Mouse (Mus musculus) liver, embryonic 12.5 days (tissue): ENCODE results near the gene Hivep3. TPM values are rescaled to one million over a fixed set of nuclear protein-coding genes. Genes with fewer than 3 reads are reported as not detected.

Source experiments
- ATAC-seq: fragments of 200-750 bp; cut with Nextera tagmentation; 2 replicates; pipeline ENCODE4 v1.8.0; 2017; ENCODE audit warnings: moderate number of reproducible peaks, mild to moderate bottlenecking, moderate library complexity
- H3K27ac ChIP-seq: fragments of 300-500 bp; sonication (generic); 2 replicates; pipeline ENCODE4 v1.5.1; 2016; ENCODE audit warnings: mild to moderate bottlenecking
- H3K27me3 ChIP-seq: fragments of 300-500 bp; sonication (generic); replicated peaks from 2 replicates; pipeline ENCODE4 v1.6.1; 2016; ENCODE audit warnings: mild to moderate bottlenecking, moderate library complexity
- H3K36me3 ChIP-seq: fragments of 300-500 bp; sonication (generic); 2 replicates; pipeline ENCODE4 v1.6.1; 2016; ENCODE audit warnings: mild to moderate bottlenecking, moderate library complexity
- H3K4me1 ChIP-seq: fragments of 300-500 bp; sonication (generic); 2 replicates; pipeline ENCODE4 v1.6.1; 2016
- H3K4me2 ChIP-seq: fragments of 300-500 bp; sonication (generic); 2 replicates; pipeline ENCODE4 v1.6.1; 2016; ENCODE audit warnings: mild to moderate bottlenecking, moderate library complexity
- H3K4me3 ChIP-seq: fragments of 300-500 bp; sonication (generic); 2 replicates; pipeline ENCODE4 v1.5.1; 2016; ENCODE audit warnings: mild to moderate bottlenecking, moderate library complexity
- H3K9ac ChIP-seq: fragments of 300-500 bp; sonication (generic); 2 replicates; pipeline ENCODE4 v1.6.1; 2016; ENCODE audit warnings: mild to moderate bottlenecking, moderate library complexity
- H3K9me3 ChIP-seq: fragments of 300-500 bp; sonication (generic); replicated peaks from 2 replicates; pipeline ENCODE4 v1.6.1; 2016; ENCODE audit warnings: mild to moderate bottlenecking, moderate library complexity
- WGBS: fragments of 180-500 bp; shearing (Covaris S2); methylation state at CpG from one replicate; pipeline ENCODE4 v1.1.7; 2016; ENCODE audit not compliant: insufficient replicate concordance; 5-methylcytosine and 5-hydroxymethylcytosine counted together
- polyA plus RNA-seq: library from polyadenylated mRNA; unstranded; fragments of >200 nt; fragmentation: Nextera tagmentation; extraction: Ambion mirVana; gene quantifications from 2 replicates; pipeline ENCODE4 v1.2.1, GENCODE M21; 2016

Gene Hivep3
- polyA plus RNA-seq, 1 experiment from 2014 or later: 2.9 TPM

- WGBS: 39% methylated on average over 20 of the region's 20 CpGs
- ATAC-seq: peak; percentile 27; the same call in 1 of the 2 replicates
- H3K4me1 ChIP-seq: peaks cover 3% of the 10 kb centered on the region; the same call in 1 of the 2 replicates
- no peaks in the 10 kb centered on the region for H3K9me3 ChIP-seq
- no peaks in the 10 kb centered on the region for H3K36me3 ChIP-seq
- H3K4me3 ChIP-seq: no peak overlapping the region
- H3K27ac ChIP-seq: no peak overlapping the region
- 0 out of 2 replicates have a peak, but pooled peaks cover 5% of the 10 kb centered on the region for H3K27me3 ChIP-seq
- no peak overlapping the region for H3K4me2 ChIP-seq
- H3K9ac ChIP-seq: no peak overlapping the region
These were observed 232.8 kb downstream of the Hivep3 start for GRCm38 (mm10) chr4:119966105-119967072.

- H3K4me3 ChIP-seq: no peak overlapping the region
- no peak for ATAC-seq
- no peaks in the 10 kb centered on the region for H3K9me3 ChIP-seq
- H3K9ac ChIP-seq: no peak overlapping the region
- H3K4me1 ChIP-seq: peaks cover 3% of the 10 kb centered on the region; the same call in 1 of the 2 replicates
- WGBS: 33% methylated on average over 5 of the region's 5 CpGs
- H3K27me3 ChIP-seq: 0 out of 2 replicates have a peak, but pooled peaks cover 5% of the 10 kb centered on the region
- no peak overlapping the region for H3K27ac ChIP-seq
- H3K36me3 ChIP-seq: no peaks in the 10 kb centered on the region
- H3K4me2 ChIP-seq: no peak overlapping the region
These were observed 233.6 kb downstream of the Hivep3 start for GRCm38 (mm10) chr4:119967073-119967608.

GRCm38 (mm10) chr4:119967636-119968035 lies 234.1 kb downstream of the Hivep3 start:
- H3K9ac ChIP-seq: no peak overlapping the region
- H3K27ac ChIP-seq: no peak overlapping the region
- H3K9me3 ChIP-seq: no peaks in the 10 kb centered on the region
- 51% methylated on average over 2 of the region's 2 CpGs for WGBS
- no peaks in the 10 kb centered on the region for H3K36me3 ChIP-seq
- no peak for ATAC-seq
- no peak overlapping the region for H3K4me3 ChIP-seq
- H3K4me1 ChIP-seq: peaks cover 3% of the 10 kb centered on the region; the same call in 1 of the 2 replicates
- H3K27me3 ChIP-seq: 0 out of 2 replicates have a peak, but pooled peaks cover 7% of the 10 kb centered on the region
- H3K4me2 ChIP-seq: no peak overlapping the region

GRCm38 (mm10) chr4:119968071-119968470 lies 234.5 kb downstream of the Hivep3 start:
- WGBS: 26% methylated on average over 4 of the region's 4 CpGs
- Histone ChIP-seq H3K4me3 (no peak overlapping the region), H3K4me2 (no peak overlapping the region), H3K27me3 (0 out of 2 replicates have a peak, but pooled peaks cover 7% of the 10 kb centered on the region), H3K4me1 (peaks cover 3% of the 10 kb centered on the region; the same call in 1 of the 2 replicates), H3K9ac (no peak overlapping the region), H3K9me3 (no peaks in the 10 kb centered on the region), H3K27ac (no peak overlapping the region), H3K36me3 (no peaks in the 10 kb centered on the region)
- no peak for ATAC-seq

GRCm38 (mm10) chr4:119968887-119969286 lies 235.3 kb downstream of the Hivep3 start:
- Histone ChIP-seq H3K4me1 (peaks cover 3% of the 10 kb centered on the region; the same call in 1 of the 2 replicates), H3K36me3 (no peaks in the 10 kb centered on the region), H3K27ac (no peak overlapping the region)

GRCm38 (mm10) chr4:119970166-119970565 lies 236.6 kb downstream of the Hivep3 start:
- H3K4me3 ChIP-seq: no peak overlapping the region
- no peak overlapping the region for H3K27ac ChIP-seq
- ATAC-seq: no peak
- no peak overlapping the region for H3K4me2 ChIP-seq
- H3K9me3 ChIP-seq: no peaks in the 10 kb centered on the region
- 49% methylated on average over 9 of the region's 9 CpGs for WGBS
- no peak overlapping the region for H3K9ac ChIP-seq
- 0 out of 2 replicates have a peak, but pooled peaks cover 7% of the 10 kb centered on the region for H3K27me3 ChIP-seq
- no peaks in the 10 kb centered on the region for H3K36me3 ChIP-seq
- peaks cover 3% of the 10 kb centered on the region; the same call in 1 of the 2 replicates for H3K4me1 ChIP-seq

More at GRCm38 (mm10) chr4:119968887-119969286, 235.3 kb downstream of the Hivep3 start:
- H3K9ac ChIP-seq: no peak overlapping the region
- no peaks in the 10 kb centered on the region for H3K9me3 ChIP-seq
- 64% methylated on average over 2 of the region's 2 CpGs for WGBS
- 0 out of 2 replicates have a peak, but pooled peaks cover 7% of the 10 kb centered on the region for H3K27me3 ChIP-seq
- ATAC-seq: no peak
- H3K4me2 ChIP-seq: no peak overlapping the region
- no peak overlapping the region for H3K4me3 ChIP-seq

- no peak overlapping the region for H3K4me2 ChIP-seq
- ATAC-seq: no peak
- 66% methylated on average over 6 of the region's 6 CpGs for WGBS
These were observed 238.8 kb downstream of the Hivep3 start for GRCm38 (mm10) chr4:119972375-119972774.

GRCm38 (mm10) chr4:119973729-119974605 lies 240.4 kb downstream of the Hivep3 start:
- no peak overlapping the region for H3K4me3 ChIP-seq
- no peak overlapping the region for H3K27ac ChIP-seq
- ATAC-seq: no peak
- H3K9ac ChIP-seq: no peak overlapping the region
- 73% methylated on average over 9 of the region's 9 CpGs for WGBS
- no peak overlapping the region for H3K4me2 ChIP-seq
- H3K9me3 ChIP-seq: no peaks in the 10 kb centered on the region
- no peaks in the 10 kb centered on the region for H3K4me1 ChIP-seq
- H3K36me3 ChIP-seq: no peaks in the 10 kb centered on the region
- H3K27me3 ChIP-seq: 0 out of 2 replicates have a peak, but pooled peaks cover 7% of the 10 kb centered on the region

More at GRCm38 (mm10) chr4:119972375-119972774, 238.8 kb downstream of the Hivep3 start:
- 0 out of 2 replicates have a peak, but pooled peaks cover 7% of the 10 kb centered on the region for H3K27me3 ChIP-seq
- H3K9ac ChIP-seq: no peak overlapping the region
- H3K27ac ChIP-seq: no peak overlapping the region
- H3K4me3 ChIP-seq: no peak overlapping the region
- no peaks in the 10 kb centered on the region for H3K4me1 ChIP-seq
- no peaks in the 10 kb centered on the region for H3K36me3 ChIP-seq
- no peaks in the 10 kb centered on the region for H3K9me3 ChIP-seq

GRCm38 (mm10) chr4:119975242-119975641 lies 241.7 kb downstream of the Hivep3 start:
- Histone ChIP-seq H3K4me3 (no peak overlapping the region), H3K36me3 (no peaks in the 10 kb centered on the region), H3K9me3 (no peaks in the 10 kb centered on the region), H3K27ac (no peak overlapping the region), H3K4me1 (no peaks in the 10 kb centered on the region), H3K27me3 (0 out of 2 replicates have a peak, but pooled peaks cover 3% of the 10 kb centered on the region), H3K4me2 (no peak overlapping the region), H3K9ac (no peak overlapping the region)
- WGBS: 70% methylated on average over 10 of the region's 10 CpGs
- no peak for ATAC-seq

- no peak overlapping the region for H3K4me3 ChIP-seq
- no peaks in the 10 kb centered on the region for H3K4me1 ChIP-seq
- H3K27me3 ChIP-seq: 0 out of 2 replicates have a peak, but pooled peaks cover 3% of the 10 kb centered on the region
- no peak overlapping the region for H3K27ac ChIP-seq
- no peaks in the 10 kb centered on the region for H3K36me3 ChIP-seq
- no peaks in the 10 kb centered on the region for H3K9me3 ChIP-seq
- ATAC-seq: no peak
- WGBS: 70% methylated on average over 12 of the region's 12 CpGs
- no peak overlapping the region for H3K4me2 ChIP-seq
- H3K9ac ChIP-seq: no peak overlapping the region
These were observed 242.2 kb downstream of the Hivep3 start for GRCm38 (mm10) chr4:119975822-119976221.
